Mouse (Mus musculus): ENCODE results near the gene Dyrk3. TPM values are rescaled to one million over a fixed set of nuclear protein-coding genes. Genes with fewer than 3 reads are reported as not detected.
A peak's percentile ranks its signal among the peaks of the same experiment; 100 is the strongest.
"Not testable (repeated sequence)": the region's sequence is repeated elsewhere in the genome, so short reads cannot be mapped to it uniquely, and the experiment has no call there.

Dyrk3 gene
- total RNA-seq, 2 experiments from 2014 or later = not detected

GRCm38 (mm10) chr1:131155456-131155855 lies 17.3 kb upstream of the Dyrk3 start:
- peak; percentile 37 for DNase-seq (ENCODE audit: low spot score)

- DNase-seq (ENCODE audit: low spot score) = peak; percentile 86
Observed at GRCm38 (mm10) chr1:131153018-131153629, 15.0 kb upstream of the Dyrk3 start, which contains the start of gene Eif2d. Gene Eif2d, plus strand, starts transcription at chr1:131153181.

DNA sequence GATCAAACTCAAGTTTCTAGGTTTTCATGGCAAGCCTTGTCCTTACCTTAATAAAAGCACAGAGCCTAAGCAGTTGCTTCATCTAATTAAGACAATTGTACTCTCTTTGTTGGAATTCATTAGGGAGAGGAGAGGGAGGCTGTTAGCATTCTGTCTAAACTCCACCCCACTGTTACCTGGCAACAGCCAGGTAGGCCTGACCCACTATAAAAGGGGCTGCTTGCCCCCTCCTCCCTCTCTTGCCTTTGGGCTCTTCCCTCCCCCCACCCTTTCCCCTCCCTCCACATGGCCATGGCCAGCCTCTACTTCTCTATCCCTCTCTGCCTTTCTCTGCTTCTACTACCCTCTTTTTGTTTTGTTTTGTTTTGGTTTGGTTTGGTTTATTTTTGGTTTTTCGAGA lies 11.4 kb upstream of the Dyrk3 start:
- no peak for DNase-seq (ENCODE audit: low spot score)

DNA sequence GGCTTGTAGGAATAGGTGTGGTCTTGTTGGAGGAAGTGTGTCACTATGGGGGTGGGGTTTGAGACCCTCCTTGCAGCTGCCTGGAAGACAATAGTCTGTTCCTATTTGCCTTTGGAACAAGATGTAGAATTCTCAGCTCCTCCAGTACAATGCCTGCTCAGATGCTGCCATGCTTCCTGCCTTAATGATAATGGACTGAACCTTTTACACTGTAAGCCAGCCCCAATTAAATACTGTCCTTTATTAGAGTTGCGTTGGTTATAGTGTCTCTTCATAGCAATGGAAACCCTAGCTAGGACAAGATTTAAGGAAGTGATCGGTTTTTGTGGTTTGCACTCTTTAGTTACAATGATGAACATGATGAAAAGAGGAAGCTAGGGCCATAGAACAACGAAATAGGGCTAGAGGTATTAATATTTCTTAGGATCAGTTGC lies 8.1 kb upstream of the Dyrk3 start:
- no peak for DNase-seq (ENCODE audit: low spot score)

- not testable (repeated sequence) for DNase-seq (ENCODE audit: low spot score)
Observed at GRCm38 (mm10) chr1:131145222-131145621, 7.1 kb upstream of the Dyrk3 start.

DNA sequence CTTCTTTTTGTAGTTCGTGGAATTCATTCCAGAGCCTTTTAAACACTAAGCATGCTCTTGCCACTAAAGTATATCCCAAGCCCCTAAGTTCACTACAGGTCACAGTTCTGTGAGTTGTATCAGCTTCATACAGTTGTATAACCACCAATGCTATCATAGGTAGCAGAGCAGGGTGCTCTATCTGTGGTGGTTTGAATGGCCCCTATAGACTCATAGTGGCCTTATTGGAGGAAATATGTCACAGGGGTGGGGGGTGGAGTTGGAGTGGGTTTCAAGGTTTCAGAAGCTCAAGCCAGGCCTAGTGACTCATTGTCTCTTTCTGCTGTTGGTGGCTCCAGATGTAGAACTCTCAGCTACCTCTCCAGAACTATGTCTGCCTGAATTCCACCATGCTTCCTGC lies 4.3 kb upstream of the Dyrk3 start:
- DNase-seq (ENCODE audit: low spot score) = no peak

DNA sequence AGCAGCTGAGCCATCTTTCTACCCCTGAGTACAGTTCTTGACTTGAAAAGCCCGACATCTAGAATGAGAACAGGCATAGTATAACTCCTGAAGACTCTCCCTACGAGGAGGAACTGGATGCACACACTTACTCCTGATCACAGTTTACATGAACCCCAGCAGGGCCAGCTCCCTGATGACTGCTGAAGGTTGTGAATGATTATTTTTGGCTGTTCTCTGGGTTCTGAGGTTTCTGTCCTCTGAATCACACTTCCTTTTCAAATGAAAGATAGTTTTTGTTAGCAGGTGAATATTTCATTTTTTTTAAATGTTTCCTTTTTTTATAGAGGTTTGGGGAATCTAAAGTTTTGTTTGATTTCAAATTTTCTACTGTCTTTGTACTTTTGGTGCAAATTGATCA lies 3.3 kb upstream of the Dyrk3 start:
- DNase-seq (ENCODE audit: low spot score) = no peak

DNA sequence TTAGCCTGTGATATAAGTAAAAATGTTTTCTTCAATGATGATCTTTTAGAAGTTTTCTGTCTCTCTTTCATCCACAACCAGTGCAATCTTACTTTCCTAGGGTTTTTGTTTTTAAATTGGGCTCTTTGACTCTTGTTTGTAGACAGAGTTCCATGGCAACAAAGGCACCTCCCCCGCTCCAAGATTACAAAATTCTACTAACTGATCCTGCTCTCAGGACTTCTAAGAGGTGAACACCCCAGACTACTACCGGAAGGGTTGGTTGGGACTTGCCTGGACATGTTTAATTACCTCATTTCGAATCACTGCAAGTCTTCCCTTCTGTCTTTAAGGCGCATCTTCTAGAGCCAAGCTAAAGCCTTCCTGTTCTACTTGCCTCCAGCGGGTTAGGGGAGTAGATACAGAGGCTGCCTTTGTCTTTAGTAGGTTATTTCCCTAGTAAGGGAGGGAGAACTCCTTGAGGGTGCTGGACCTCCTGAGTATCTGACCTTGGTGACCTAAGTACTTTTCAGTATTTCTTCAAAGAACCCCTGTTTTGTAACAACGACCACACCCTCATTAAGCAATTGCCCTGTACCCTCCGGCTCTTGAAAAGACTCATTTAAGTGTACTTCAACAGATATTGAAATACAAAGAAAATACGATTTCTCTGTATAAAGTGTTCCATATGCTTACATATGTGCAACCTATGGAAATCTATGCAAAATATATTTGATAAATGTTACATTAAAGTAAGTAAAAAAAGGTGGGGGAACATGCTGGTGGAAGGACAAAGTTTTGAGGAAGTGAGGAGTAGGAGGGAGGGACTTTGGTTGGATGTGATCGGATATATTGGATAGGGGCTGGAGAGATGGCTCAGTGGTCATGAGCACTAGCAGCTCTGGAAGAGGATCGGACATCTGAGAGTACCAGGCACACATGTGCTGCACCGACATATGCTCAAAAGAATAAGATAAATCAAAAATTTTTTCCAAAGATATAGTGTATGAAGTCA lies 1.3 kb upstream of the Dyrk3 start:
- no peak for DNase-seq (ENCODE audit: low spot score)

GRCm38 (mm10) chr1:131137717-131138118 lies 422 bp downstream of the Dyrk3 start:
- DNase-seq (ENCODE audit: low spot score) = no peak

- no peak for DNase-seq (ENCODE audit: low spot score)
Observed at GRCm38 (mm10) chr1:131137111-131137510, 1.0 kb downstream of the Dyrk3 start.

DNA sequence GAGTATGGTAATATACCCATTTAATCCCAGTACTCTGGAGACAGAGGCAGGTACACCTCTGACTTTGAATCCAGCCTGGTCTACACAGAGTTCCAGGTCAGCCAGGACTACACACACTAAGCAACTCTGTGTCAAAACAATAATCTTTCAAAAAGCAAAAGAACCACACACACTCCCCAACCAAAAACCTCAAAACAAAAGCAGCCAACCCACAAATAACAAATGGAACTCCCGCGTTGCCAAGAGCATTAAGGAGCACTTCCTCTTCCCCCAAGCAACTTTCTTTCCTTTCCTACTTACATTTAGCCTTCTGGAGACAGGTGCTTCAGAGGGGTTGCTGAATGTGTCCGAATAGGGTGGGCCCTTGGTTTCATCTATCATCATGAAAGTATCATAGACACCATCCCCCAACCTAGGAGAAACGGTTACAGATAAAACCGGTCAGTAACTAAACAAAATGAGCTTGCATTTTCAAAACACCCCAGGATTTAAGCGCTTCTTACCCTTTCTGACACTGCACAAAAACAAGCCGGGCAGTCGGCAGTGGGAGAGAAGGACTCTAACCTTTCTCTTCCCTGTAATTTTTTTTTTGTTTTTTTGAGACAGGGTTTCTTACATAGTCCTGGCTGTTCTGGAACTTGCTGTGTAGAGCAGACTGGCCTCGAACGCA lies 2.0 kb downstream of the Dyrk3 start:
- no peak for DNase-seq (ENCODE audit: low spot score)

- no peak for DNase-seq (ENCODE audit: low spot score)
Observed at GRCm38 (mm10) chr1:131134942-131135522, 3.1 kb downstream of the Dyrk3 start.

DNA sequence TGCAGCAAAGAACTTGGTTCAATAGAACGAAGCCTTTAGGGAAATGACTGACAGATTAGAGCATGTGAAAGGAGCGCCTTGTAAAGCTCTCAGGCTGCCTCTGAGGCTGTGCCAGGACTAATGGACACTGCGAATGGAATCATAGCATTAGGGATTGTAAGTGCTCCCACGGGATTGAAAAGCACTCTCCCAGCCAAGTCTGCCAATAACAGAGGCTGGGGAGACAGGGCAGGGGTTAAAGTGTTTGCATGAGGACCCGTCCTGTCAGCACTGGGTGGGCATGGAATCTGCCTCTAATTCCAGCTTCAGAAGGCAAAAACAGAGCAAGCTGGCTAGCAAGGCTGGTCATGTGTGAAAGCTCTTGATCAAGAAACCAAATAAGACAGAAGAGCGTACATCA lies 3.9 kb downstream of the Dyrk3 start:
- DNase-seq (ENCODE audit: low spot score) = no peak

GRCm38 (mm10) chr1:131125987-131126744 lies 12.0 kb downstream of the Dyrk3 start:
- DNase-seq (ENCODE audit: low spot score) = no peak

DNA sequence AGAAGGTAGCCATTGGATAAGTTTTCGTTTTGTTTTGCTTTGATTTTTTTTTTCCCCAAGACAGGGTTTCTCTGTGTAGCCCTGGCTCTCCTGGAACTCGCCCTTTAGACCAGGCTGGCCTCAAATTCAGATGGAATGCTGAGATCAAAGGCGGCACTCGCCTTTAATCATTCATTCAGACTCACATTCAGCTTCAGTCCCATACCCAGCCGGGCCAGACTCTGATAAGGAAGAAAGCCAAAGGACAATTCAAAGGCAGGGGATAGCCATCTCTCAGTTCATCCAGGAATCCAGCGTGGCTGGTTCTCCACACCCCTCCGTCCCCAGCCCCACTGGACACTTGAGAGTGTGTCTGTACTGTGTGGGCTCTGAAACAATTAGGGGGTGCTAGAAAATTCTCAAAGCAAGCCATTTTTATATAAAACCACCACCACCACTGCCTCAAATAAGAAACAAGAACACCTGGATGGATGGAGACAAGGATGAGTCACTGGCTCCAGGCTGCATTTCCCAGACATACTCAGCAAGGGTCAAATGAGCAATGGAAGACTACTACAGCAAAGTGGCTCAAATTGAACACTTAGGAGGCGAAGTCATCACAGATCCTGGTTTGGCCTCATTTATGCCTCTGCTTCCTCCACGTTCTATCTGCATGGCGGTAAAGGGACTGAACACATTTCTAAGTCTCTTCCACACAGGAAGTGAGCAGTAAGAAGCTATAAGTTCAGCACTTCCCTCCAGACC lies 14.4 kb downstream of the Dyrk3 start:
- no peak for DNase-seq (ENCODE audit: low spot score)

DNA sequence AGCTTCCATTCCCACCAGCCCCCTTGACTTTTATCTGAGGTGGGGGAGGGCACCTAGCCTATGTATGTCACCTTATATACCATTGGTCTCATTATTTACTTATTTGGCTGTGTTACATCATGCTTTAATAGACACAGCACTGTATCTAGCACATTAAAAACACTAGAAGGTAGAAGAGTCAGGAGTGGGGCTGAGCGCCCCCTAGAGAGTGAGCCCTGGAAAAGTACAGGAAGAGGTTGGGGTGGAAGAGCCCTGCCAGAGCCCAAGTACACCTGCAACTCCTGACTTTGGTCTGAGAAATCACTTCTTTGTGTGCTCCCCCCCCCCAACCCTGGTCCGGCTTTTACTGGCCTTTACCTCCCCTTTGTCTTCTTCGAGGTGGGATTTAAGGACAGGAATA lies 16.2 kb downstream of the Dyrk3 start:
- no peak for DNase-seq (ENCODE audit: low spot score)

GRCm38 (mm10) chr1:131119026-131119425 lies 19.1 kb downstream of the Dyrk3 start:
- DNase-seq (ENCODE audit: low spot score) = no peak

GRCm38 (mm10) chr1:131118530-131118929 lies 19.6 kb downstream of the Dyrk3 start:
- no peak for DNase-seq (ENCODE audit: low spot score)

- DNase-seq (ENCODE audit: low spot score) = no peak
Observed at GRCm38 (mm10) chr1:131116430-131117011, 21.6 kb downstream of the Dyrk3 start.

GRCm38 (mm10) chr1:131115932-131116331 lies 22.2 kb downstream of the Dyrk3 start:
- DNase-seq (ENCODE audit: low spot score) = peak; percentile 65

Data from gastrocnemius, adult 18-20 months (tissue).